Mouse (Mus musculus): ENCODE measurements around the gene 2010109A12Rik. TPM values are rescaled to one million over a fixed set of nuclear protein-coding genes. Genes with fewer than 3 reads are reported as not detected.
A peak's percentile ranks its signal among the peaks of the same experiment; 100 is the strongest.

Gene 2010109A12Rik
- polyA plus RNA-seq (2016; fragmentation: Nextera tagmentation; extraction: Ambion mirVana): 2.1 and 2.6 TPM in 2 replicates

DNA sequence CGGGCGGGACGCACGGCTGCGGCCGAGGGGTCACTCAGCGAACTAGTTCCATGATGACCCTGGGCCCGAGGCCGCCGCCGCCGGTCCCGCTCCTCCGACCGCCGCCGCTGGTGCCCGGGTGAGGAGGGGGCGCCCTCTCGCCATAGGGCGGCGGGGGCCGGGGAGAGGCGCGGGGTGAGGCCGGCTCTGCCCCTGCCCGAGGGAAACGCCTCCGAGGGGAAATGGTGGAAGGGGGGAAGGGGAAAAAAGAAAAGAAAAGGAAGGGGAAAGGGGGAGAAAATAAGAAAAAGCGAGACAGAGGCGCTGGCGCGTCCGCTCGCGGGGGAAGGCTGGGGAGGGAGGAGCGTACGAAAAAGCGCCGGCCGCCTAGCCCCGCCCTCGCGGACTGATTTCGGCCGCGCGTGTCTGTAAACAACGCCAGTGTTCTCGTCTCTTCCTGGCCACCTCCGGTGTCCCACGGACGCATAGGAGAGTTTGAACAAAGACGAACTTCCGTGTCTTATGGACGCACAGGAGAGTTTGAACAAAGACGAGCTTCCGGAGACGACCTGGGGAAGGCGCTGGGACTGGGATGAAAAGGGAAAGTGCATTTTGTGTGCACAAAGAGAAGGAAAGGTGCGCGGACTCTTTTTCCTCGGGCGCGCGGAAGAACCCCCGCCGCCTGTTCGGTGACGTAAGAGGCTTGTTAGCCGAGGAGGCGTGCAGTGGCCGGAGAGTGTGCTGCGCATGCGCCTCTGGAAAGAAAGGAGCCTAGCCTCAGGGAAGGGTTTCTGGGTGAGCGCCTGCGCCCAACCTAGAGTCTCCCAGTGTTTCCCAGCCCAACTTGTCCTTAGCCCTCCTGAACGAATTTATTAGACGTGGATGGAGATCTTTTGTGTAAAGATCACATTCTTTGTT, at the start of gene 2010109A12Rik, which contains the start of gene Ccni:
TSS of gene 2010109A12Rik (plus strand) at position 410 of the 897 bp plus-strand sequence.
TSS of gene Ccni (minus strand) at position 387 of the 897 bp plus-strand sequence.
- Histone ChIP-seq H3K4me2 (peak within 1 kb of the TSS; percentile 68), H3K9me3 (no peaks in the 10 kb centered on the region), H3K9ac (peak within 1 kb of the TSS; percentile 97), H3K27ac (peak within 1 kb of the TSS; percentile 97), H3K27me3 (no peaks in the 10 kb centered on the region), H3K36me3 (replicated peaks) (peaks cover 4% of the 10 kb centered on the region), H3K4me1 (peaks cover 17% of the 10 kb centered on the region), H3K4me3 (replicated peaks) (peak within 1 kb of the TSS; percentile 91)
- under 1% methylated on average over 74 of the region's 79 CpGs for WGBS
- peak; percentile 96 for ATAC-seq (ENCODE audit: low FRiP score)

DNA sequence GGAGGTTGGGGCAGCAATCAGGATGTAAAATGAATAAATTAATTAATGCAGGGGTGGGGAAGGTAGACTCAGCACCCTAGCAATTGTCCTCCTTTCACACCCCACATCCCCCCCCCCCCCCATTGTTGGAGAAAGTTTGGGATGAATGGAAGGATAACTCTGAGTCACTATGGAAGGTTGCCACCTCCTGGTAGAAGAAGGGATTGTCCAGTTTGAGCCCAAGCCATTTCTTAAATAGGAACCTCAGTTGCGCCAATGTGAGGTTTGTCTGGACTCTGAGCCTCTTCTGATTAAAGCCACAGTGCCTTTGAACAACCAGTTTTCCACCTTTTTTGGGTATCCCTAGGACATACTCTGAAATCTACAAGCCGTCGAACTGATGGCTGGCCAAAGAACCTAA, 42.8 kb upstream of the 2010109A12Rik start:
- 79% methylated on average over 3 of the region's 3 CpGs for WGBS
- Histone ChIP-seq H3K36me3 (replicated peaks) (peaks cover 84% of the 10 kb centered on the region), H3K4me3 (replicated peaks) (no peak overlapping the region), H3K4me1 (no peaks in the 10 kb centered on the region), H3K27me3 (no peaks in the 10 kb centered on the region), H3K9ac (no peak overlapping the region), H3K9me3 (no peaks in the 10 kb centered on the region), H3K4me2 (no peak overlapping the region), H3K27ac (no peak overlapping the region)
- ATAC-seq (ENCODE audit: low FRiP score): no peak; the same call in 1 of the 2 replicates

DNA sequence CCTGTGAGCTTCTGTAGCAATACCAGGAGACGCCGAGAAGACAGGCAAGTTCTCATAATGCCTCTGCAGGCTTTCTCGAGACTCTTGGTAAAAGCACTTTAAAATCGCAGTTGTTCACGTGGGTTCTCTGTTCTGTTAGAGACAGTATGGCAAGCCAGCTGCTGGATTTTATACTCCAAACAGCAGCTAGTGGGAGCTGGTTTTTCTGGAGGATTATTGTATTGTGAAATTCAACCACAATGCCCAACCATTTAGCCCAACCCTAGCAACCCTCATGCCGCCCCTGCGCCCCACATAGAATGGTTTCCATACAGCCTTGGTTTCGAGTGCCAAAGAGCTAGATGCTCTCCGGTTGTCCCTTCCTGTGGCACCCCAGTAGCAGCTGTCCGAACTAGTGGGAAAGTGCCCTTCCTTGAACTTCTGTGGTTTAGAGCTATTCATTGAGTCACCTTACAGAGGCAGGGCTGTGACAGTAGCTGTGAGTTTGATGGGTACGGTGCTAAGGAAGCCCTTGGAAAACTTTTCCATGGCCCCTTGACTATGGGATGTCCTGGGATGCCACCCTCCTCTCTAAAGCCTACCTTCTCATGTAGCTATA, 38.3 kb upstream of the 2010109A12Rik start:
- peaks cover 81% of the 10 kb centered on the region for H3K36me3 ChIP-seq (replicated peaks)
- 92% methylated on average over 11 of the region's 11 CpGs for WGBS
- ATAC-seq (ENCODE audit: low FRiP score): no peak

DNA sequence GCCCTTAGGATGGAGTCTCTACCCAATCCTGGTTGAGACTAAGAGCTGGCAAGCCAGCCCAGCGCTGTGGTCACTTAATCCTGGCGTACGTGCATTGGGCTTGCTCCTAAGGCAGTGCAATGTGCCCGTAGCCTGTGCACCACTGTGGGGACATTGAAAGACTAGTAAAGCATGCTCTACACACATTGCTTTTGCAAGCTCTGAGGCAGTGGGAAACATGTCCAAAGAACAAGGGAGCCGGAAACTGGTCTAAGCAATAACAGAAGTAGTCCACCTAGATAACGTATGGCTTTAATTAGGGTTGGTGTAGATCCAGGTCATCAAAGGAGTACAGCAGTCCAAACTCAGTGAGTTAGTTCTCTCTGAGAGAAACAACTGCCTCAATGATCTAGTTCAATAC, 37.7 kb upstream of the 2010109A12Rik start:
- WGBS: 91% methylated on average over 6 of the region's 6 CpGs
- no peak overlapping the region for H3K27ac ChIP-seq
- no peak for ATAC-seq (ENCODE audit: low FRiP score)
- H3K9ac ChIP-seq: no peak overlapping the region
- no peak overlapping the region for H3K4me2 ChIP-seq
- H3K27me3 ChIP-seq: no peaks in the 10 kb centered on the region
- no peaks in the 10 kb centered on the region for H3K9me3 ChIP-seq
- H3K4me3 ChIP-seq (replicated peaks): no peak overlapping the region
- no peaks in the 10 kb centered on the region for H3K4me1 ChIP-seq
- peaks cover 77% of the 10 kb centered on the region for H3K36me3 ChIP-seq (replicated peaks)

More for the DNA sequence above, 38.3 kb upstream of the 2010109A12Rik start:
- Histone ChIP-seq H3K27ac (no peak overlapping the region), H3K9me3 (no peaks in the 10 kb centered on the region), H3K4me2 (no peak overlapping the region), H3K4me3 (replicated peaks) (no peak overlapping the region), H3K9ac (no peak overlapping the region), H3K4me1 (no peaks in the 10 kb centered on the region), H3K27me3 (no peaks in the 10 kb centered on the region)

DNA sequence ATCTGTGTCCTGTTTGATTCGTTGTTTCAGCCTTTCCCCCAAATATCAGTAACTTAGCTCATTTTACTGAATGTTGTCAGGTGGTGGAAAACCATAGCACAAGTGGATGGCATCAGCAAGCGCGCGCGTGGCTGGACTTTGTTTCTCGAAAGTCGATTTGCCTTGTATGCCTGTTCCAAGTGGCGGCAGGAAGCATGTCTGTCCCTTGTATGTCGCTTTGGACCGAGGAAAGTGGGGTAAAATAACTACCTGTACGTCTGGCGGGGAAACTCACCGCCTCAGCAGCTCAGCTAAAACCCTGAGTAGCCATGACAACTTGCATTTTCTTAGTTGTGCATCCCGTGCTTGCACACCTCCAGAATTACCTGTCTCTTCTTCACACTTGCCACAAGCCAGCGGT, 34.9 kb upstream of the 2010109A12Rik start:
- H3K4me2 ChIP-seq: no peak overlapping the region
- H3K4me1 ChIP-seq: no peaks in the 10 kb centered on the region
- WGBS: 95% methylated on average over 15 of the region's 15 CpGs
- no peaks in the 10 kb centered on the region for H3K9me3 ChIP-seq
- H3K4me3 ChIP-seq (replicated peaks): no peak overlapping the region
- no peak overlapping the region for H3K9ac ChIP-seq
- no peaks in the 10 kb centered on the region for H3K27me3 ChIP-seq
- H3K36me3 ChIP-seq (replicated peaks): peaks cover 74% of the 10 kb centered on the region
- H3K27ac ChIP-seq: no peak overlapping the region
- no peak for ATAC-seq (ENCODE audit: low FRiP score)

DNA sequence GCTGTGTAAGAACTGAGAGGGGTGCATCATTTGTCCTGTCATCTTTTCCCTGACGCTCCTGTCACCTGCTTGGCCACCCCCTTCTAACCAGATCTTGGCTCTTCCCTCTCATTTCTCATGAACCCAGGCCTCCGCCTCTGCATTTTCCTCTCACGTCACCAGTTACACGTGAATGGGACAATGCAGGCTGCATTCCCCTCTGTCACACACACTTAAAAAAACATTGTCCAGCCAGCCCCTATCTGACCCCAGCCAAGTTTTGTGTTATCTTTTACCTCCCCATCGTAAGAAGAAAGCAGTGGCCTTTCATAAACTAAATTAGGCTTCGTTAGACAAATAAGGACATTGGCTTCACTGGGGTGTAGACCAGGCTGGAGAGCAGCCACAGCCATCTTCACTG, 33.8 kb upstream of the 2010109A12Rik start:
- Histone ChIP-seq H3K4me1 (no peaks in the 10 kb centered on the region), H3K36me3 (replicated peaks) (peaks cover 65% of the 10 kb centered on the region), H3K27ac (no peak overlapping the region), H3K27me3 (no peaks in the 10 kb centered on the region), H3K9ac (no peak overlapping the region), H3K4me2 (no peak overlapping the region), H3K4me3 (replicated peaks) (no peak overlapping the region), H3K9me3 (no peaks in the 10 kb centered on the region)
- ATAC-seq (ENCODE audit: low FRiP score): no peak
- 81% methylated on average over 6 of the region's 6 CpGs for WGBS

DNA sequence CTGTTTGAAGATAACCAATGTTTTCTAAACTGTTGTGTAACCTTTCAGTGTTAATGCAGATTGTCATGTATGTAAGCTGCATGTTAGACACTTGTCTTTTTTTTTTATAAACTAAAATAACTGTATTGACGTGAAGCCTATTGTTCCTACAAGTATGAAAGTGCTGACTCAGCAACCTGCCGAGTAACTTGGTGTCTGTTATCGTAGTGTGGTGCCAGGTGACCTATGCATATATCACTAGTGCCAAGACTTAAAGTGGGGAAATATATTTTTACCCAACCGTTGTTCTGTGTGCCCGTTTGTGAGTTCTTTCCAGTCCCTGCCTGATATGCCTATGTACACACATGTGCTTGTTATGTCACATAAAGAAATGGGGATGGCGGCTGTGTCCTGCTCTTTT, 31.6 kb upstream of the 2010109A12Rik start:
- no peak overlapping the region for H3K4me2 ChIP-seq
- no peak overlapping the region for H3K9ac ChIP-seq
- H3K4me1 ChIP-seq: no peaks in the 10 kb centered on the region
- H3K36me3 ChIP-seq (replicated peaks): peaks cover 66% of the 10 kb centered on the region
- H3K9me3 ChIP-seq: no peaks in the 10 kb centered on the region
- WGBS: 93% methylated on average over 6 of the region's 6 CpGs
- ATAC-seq (ENCODE audit: low FRiP score): no peak
- no peak overlapping the region for H3K4me3 ChIP-seq (replicated peaks)
- H3K27me3 ChIP-seq: no peaks in the 10 kb centered on the region
- no peak overlapping the region for H3K27ac ChIP-seq

DNA sequence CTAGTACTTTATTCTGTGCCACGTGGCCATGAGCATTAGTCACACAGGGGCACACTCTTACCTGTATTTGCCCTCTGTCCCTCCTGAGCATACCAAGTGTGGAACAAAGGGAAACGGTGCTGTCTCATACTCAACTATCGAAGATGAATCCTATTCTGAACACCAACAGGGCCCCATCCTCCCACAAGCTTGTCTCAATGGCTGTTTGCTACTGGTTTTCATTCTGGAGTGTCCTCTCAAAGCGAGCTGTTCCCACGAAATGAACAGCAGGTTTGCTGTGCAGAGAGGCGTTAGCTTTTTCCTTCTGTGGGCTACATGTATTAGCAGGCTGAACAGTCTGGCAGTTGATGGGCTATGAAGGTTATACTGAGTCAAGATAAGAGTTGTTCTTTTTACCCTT, 27.7 kb upstream of the 2010109A12Rik start:
- Histone ChIP-seq H3K9me3 (no peaks in the 10 kb centered on the region), H3K27me3 (no peaks in the 10 kb centered on the region), H3K9ac (no peak overlapping the region), H3K27ac (0 out of 2 replicates have a peak overlapping the region, but pooled peaks have one; percentile 25), H3K4me3 (replicated peaks) (no peak overlapping the region), H3K4me2 (no peak overlapping the region), H3K36me3 (replicated peaks) (peaks cover 57% of the 10 kb centered on the region), H3K4me1 (no peaks in the 10 kb centered on the region)
- no peak for ATAC-seq (ENCODE audit: low FRiP score)
- WGBS: 86% methylated on average over 6 of the region's 6 CpGs

DNA sequence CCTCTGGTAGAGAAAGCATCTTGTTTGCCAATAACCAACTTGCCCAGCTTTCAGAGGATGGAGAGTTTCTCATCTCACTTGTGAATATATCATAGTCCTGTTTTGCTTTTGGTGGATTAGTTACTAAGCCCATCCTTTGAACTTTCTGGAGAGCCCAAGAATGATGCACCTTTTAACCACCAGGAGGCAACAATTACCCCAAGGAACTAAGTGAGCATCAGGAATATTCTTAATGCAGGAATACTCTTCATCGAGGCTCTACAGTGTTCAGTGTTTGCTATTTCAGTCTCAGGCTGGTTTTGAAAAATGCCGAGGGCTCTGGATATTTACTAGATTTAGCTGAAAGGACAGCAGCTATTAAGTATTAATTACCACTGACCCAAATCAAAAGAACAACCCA, 26.1 kb upstream of the 2010109A12Rik start:
- H3K4me3 ChIP-seq (replicated peaks): no peak overlapping the region
- H3K27ac ChIP-seq: no peak overlapping the region
- peaks cover 54% of the 10 kb centered on the region for H3K36me3 ChIP-seq (replicated peaks)
- H3K27me3 ChIP-seq: no peaks in the 10 kb centered on the region
- no peak for ATAC-seq (ENCODE audit: low FRiP score)
- 86% methylated on average over 2 of the region's 2 CpGs for WGBS
- H3K4me1 ChIP-seq: no peaks in the 10 kb centered on the region
- no peak overlapping the region for H3K4me2 ChIP-seq
- H3K9me3 ChIP-seq: no peaks in the 10 kb centered on the region
- H3K9ac ChIP-seq: no peak overlapping the region

DNA sequence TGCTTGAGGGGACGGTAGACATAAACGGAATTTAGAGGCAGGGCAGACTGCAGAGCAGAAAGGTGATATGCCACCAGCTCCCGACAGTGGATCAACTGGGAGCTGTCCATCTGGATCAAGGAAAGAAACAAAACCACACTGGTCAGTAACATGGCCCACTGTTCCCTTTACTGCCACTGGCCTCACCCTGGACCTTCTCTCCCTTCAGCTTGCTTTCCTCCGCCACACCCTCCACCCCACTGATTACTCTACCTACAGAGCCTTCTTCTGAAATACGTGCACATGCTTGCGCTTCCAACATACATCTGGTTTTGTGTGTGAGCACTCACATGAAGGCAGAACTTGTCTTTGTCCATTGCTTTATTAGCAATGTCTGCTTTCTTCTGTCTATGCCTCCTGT, 23.0 kb upstream of the 2010109A12Rik start:
- Histone ChIP-seq H3K9ac (no peak overlapping the region), H3K27ac (no peak overlapping the region), H3K27me3 (no peaks in the 10 kb centered on the region), H3K4me2 (no peak overlapping the region), H3K9me3 (no peaks in the 10 kb centered on the region), H3K4me3 (replicated peaks) (no peak overlapping the region), H3K36me3 (replicated peaks) (peaks cover 66% of the 10 kb centered on the region), H3K4me1 (no peaks in the 10 kb centered on the region)
- ATAC-seq (ENCODE audit: low FRiP score): no peak
- 88% methylated on average over 6 of the region's 6 CpGs for WGBS

DNA sequence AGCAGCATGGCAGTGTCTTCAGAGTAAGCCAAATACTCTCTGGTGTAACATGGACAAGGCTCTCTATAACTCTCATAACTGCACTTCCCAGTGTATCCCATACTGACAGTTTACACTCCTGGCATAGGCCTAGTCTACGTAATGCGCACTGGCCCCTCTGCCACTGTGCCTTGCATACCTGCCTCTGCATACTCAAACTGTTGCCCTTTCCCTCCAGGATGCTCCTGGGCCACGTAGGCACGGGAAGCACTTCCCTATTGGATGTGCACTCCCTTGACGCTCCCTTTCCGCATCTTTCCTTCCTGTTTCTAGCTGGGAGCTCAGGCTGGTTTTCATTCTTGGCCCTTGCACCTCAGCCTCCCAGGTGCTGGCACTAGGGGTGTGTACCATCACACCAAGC, 21.8 kb upstream of the 2010109A12Rik start:
- Histone ChIP-seq H3K4me2 (no peak overlapping the region), H3K9me3 (no peaks in the 10 kb centered on the region), H3K27me3 (no peaks in the 10 kb centered on the region), H3K4me3 (replicated peaks) (no peak overlapping the region), H3K9ac (no peak overlapping the region), H3K4me1 (no peaks in the 10 kb centered on the region), H3K36me3 (replicated peaks) (peaks cover 66% of the 10 kb centered on the region), H3K27ac (no peak overlapping the region)
- no peak for ATAC-seq (ENCODE audit: low FRiP score)
- WGBS: 95% methylated on average over 6 of the region's 6 CpGs

DNA sequence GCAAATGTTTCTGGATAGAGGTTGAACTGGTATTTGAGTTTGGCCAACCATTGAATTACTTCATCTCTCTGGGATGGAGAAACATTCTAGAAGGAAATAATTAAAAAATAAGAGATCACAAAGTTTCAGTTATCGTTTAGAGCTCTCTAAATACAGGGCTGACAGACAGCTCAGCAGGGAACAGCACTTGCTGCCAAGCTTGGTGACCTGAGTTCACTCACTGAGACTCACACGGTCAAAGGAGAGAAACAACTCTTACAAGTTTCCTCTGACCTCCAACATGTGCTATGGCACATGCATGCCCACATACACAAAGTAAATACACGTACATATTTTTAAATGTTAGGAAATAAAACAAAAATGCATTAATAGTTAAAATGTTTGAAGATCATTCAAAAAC, 16.7 kb upstream of the 2010109A12Rik start:
- Histone ChIP-seq H3K27me3 (no peaks in the 10 kb centered on the region), H3K4me3 (replicated peaks) (no peak overlapping the region), H3K9me3 (no peaks in the 10 kb centered on the region), H3K4me2 (no peak overlapping the region), H3K4me1 (no peaks in the 10 kb centered on the region), H3K27ac (no peak overlapping the region), H3K9ac (no peak overlapping the region), H3K36me3 (replicated peaks) (peaks cover 57% of the 10 kb centered on the region)
- no peak for ATAC-seq (ENCODE audit: low FRiP score)
- WGBS: 77% methylated on average over 3 of the region's 3 CpGs
